Mouse (Mus musculus): Measurements from ENCODE around the gene Fitm1.

DNA sequence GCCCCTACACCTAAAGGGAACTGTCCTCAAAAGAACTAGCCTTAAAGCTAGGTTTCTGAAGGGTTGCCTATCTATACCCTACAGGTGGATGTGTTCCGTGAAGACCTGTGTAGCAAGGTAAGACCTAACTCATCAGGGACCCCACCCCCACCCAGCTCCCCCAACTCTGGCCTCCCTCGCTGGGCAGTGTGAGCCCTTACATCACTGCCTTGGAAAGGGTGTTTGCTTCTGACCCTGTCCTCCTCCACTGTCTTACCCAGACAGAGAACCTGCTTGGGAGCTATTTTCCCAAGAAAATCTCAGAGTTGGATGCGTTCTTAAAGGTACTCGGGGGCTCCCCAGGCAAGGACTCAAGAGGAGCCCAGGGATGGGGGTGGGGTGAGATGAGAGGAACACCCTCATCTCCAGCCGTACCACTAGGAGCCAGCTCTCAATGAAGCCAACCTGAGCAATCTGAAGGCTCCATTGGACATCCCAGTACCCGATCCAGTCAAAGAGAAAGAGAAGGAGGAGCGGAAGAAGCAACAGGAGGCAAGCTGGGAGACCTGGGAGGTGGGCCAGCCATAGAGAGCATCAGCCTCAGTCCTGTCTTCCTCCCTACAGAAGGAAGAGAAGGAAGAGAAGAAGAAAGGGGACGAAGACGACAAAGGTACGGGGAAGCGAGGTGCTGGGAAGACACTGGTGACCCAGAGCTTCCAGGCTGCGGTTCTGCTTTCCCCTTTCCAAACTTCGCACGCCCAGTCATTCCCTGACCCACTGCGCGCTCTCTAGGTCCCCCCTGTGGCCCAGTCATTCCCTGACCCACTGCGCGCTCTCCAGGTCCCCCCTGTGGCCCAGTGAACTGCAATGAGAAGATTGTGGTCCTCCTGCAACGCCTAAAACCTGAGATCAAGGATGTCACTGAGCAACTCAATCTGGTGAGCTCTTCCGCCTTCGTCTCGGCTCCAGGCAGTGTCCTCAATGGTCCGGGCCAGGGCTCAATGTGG is 4.4 kb downstream of the Fitm1 start:
- TF ChIP-seq CTCF (IDR thresholded peaks at IDR 0.05) (no peak), EP300 (IDR thresholded peaks at IDR 0.05) (no peak)
